Mouse (Mus musculus) heart, adult 2 months (tissue): ENCODE results near the gene Edc4. TPM values are rescaled to one million over a fixed set of nuclear protein-coding genes. Genes with fewer than 3 reads are reported as not detected.

ENCODE experiments used
- DNase-seq, 2 experiments: peaks; one replicate each; pipeline ENCODE4 v3.0.0; 2021
- H3K27ac ChIP-seq: fragments of 200-600 bp; 2 replicates; pipeline ENCODE4 v1.8.1; 2022
- H3K27me3 ChIP-seq: fragments of 200-500 bp; 2 replicates; pipeline ENCODE4 v1.6.1; 2012; ENCODE audit warnings: mild to moderate bottlenecking, low read length, inconsistent platforms, mixed read lengths; ENCODE audit not compliant: control insufficient read depth, insufficient read depth
- H3K36me3 ChIP-seq: fragments of 200-500 bp; 2 replicates; pipeline ENCODE4 v1.6.1; 2012; ENCODE audit warnings: low read length, inconsistent platforms; ENCODE audit not compliant: control insufficient read depth, insufficient read depth
- H3K4me1 ChIP-seq: fragments of 200-500 bp; 2 replicates; pipeline ENCODE4 v1.6.1; 2011; ENCODE audit warnings: low read length; ENCODE audit not compliant: control insufficient read depth, insufficient read depth
- H3K4me3 ChIP-seq: fragments of 200-600 bp; 2 replicates; pipeline ENCODE4 v1.8.1; 2022
- H3K79me2 ChIP-seq: fragments of 200-500 bp; replicated peaks from 2 replicates; pipeline ENCODE4 v1.6.1; 2012; ENCODE audit warnings: mild to moderate bottlenecking, inconsistent platforms, low read length, moderate library complexity, mixed read lengths; ENCODE audit not compliant: control insufficient read depth, insufficient read depth
- H3K9ac ChIP-seq: fragments of 200-500 bp; 2 replicates; pipeline ENCODE4 v1.6.1; 2012; ENCODE audit warnings: low read depth, mild to moderate bottlenecking, control low read depth, inconsistent platforms, low read length, mixed read lengths
- CTCF ChIP-seq: fragments of 200-600 bp; IDR thresholded peaks from 2 replicates; pipeline ENCODE4 v1.8.1; 2022; ENCODE audit warnings: antibody characterized with exemption, mild to moderate bottlenecking, moderate library complexity
- EP300 ChIP-seq: fragments of 200-500 bp; IDR thresholded peaks from 2 replicates; pipeline ENCODE4 v1.6.1; 2011; ENCODE audit warnings: low read depth, low read length, control low read depth; ENCODE audit not compliant: insufficient read depth
- POLR2A ChIP-seq: fragments of 200-500 bp; IDR thresholded peaks from 2 replicates; pipeline ENCODE4 v1.6.1; 2011; ENCODE audit warnings: mild to moderate bottlenecking, low read depth, low read length, control low read depth; ENCODE audit not compliant: insufficient read depth
- WGBS: fragments of 180-500 bp; shearing (Covaris S2); methylation state at CpG from one replicate; pipeline ENCODE4 v1.1.7; 2018; 5-methylcytosine and 5-hydroxymethylcytosine counted together
- intact Hi-C: fragments of 180-260 bp; cut with DNase I; formaldehyde crosslinking; loops from one replicate; pipeline ENCODE4 v1.15.1; 2025
- polyA plus RNA-seq: library from polyadenylated mRNA; depleted of rRNA; stranded (reverse); fragments of >200 nt; gene quantifications from 2 replicates; pipeline ENCODE4 v1.2.3, GENCODE M21; 2012
- total RNA-seq, 2 experiments: library from RNA; stranded (reverse); gene quantifications; 2 replicates each; pipeline ENCODE4 v1.2.3; 2021

Gene Edc4
- total and polyA plus RNA-seq, 3 experiments: 23.2 to 42.4 (median 25.4) TPM

DNA sequence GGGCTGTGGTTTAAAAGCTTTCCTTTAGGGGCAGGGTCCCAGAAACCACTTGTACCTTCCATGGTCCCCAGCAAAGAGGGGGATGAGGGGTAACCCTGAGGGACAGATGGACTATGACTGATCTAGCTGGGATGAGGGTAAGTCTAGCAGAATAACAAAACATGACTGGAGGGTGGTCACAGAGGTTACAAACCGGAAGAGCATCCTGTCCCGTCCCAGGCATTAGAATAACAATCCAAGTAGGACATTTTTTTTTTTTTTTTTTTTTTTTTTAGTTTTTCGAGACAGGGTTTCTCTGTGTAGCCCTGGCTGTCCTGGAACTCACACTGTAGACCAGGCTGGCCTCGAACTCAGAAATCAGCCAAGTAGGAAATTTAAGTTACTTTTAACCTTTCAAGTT is 30.7 kb upstream of the Edc4 start:
- Histone ChIP-seq H3K27ac (no peak overlapping the region), H3K27me3 (no peaks in the 10 kb centered on the region), H3K4me3 (no peak overlapping the region), H3K79me2 (no peaks in the 10 kb centered on the region), H3K4me1 (peaks cover 3% of the 10 kb centered on the region; the same call in 1 of the 2 replicates), H3K9ac (no peak overlapping the region), H3K36me3 (no peaks in the 10 kb centered on the region)
- intact Hi-C loops: loop anchor here (5.0 kb wide), 3 partner anchors 82 to 162 kb away; partner anchors contain the start of genes Ctrl and Ddx28
- no peak for DNase-seq
- 40% methylated on average over 4 of the region's 4 CpGs for WGBS
- TF ChIP-seq CTCF (no peak), POLR2A (no peak), EP300 (no peak)

DNA sequence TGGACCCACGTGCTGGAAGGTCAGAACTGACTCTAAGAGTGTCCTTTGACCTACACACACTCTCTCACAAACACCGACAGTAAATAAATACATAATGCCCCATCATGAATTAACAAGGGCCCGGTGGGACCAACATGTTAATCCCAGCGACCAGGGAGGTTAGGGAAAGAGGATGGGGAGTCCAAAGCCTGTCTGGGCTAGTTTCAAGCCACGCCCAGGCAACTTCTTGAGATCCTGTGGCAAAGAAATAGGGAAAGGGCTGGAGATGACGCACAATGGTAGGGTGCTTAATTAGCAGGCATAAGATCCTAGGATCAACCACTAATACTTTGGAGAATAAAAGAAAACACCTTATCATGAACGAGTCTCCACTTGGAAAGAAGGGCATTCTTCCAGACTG is 30.1 kb upstream of the Edc4 start:
- Histone ChIP-seq H3K4me1 (peaks cover 3% of the 10 kb centered on the region; the same call in 1 of the 2 replicates), H3K9ac (no peak overlapping the region), H3K27me3 (no peaks in the 10 kb centered on the region), H3K27ac (no peak overlapping the region), H3K36me3 (no peaks in the 10 kb centered on the region), H3K4me3 (no peak overlapping the region), H3K79me2 (no peaks in the 10 kb centered on the region)
- intact Hi-C loops: loop anchor here (5.0 kb wide), 3 partner anchors 82 to 162 kb away; partner anchors contain the start of genes Ctrl and Ddx28
- DNase-seq: no peak
- TF ChIP-seq CTCF (no peak), EP300 (no peak), POLR2A (no peak)
- 62% methylated on average over 7 of the region's 7 CpGs for WGBS

DNA sequence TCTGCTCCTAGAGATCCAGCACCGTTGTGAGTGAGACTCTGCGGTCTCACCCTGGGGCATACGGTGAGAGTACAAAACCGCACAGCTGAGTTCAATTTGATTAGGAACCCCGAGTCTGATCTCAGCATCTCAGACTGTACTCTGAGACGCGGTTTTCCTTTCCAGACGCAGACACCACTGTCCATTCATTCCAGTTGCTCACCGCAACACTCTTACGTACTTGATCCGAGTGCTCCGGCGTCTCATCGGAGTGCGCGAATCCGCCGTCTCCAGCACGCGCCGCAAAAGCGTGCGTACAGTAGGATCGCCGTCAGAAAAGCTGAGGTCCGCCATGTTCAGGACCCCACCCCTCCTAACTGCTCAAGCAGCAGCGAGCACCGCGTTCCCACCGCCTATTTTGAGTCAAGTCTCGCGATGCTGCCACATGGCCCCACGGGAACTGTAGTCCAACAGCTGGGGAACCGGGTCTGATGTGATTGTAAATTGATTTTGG is 29.0 kb upstream of the Edc4 start:
- H3K9ac ChIP-seq: peak overlapping the region; percentile 77
- peaks cover 9% of the 10 kb centered on the region for H3K4me1 ChIP-seq
- TF ChIP-seq CTCF (no peak), POLR2A (peak; percentile 80)
- no peaks in the 10 kb centered on the region for H3K27me3 ChIP-seq
- no peaks in the 10 kb centered on the region for H3K79me2 ChIP-seq
- H3K36me3 ChIP-seq: peaks cover 5% of the 10 kb centered on the region
- peak overlapping the region; percentile 53 for H3K27ac ChIP-seq
- DNase-seq: peak; percentile 89 to 92
- H3K4me3 ChIP-seq: peak overlapping the region; percentile 82
- WGBS: under 1% methylated on average over 34 of the region's 34 CpGs
- intact Hi-C loops: loop anchor here (2.0 to 5.0 kb wide), 4 partner anchors 25 to 161 kb away; partner anchors contain the start of genes Ctrl, Ddx28, Ranbp10 and Tsnaxip1

DNA sequence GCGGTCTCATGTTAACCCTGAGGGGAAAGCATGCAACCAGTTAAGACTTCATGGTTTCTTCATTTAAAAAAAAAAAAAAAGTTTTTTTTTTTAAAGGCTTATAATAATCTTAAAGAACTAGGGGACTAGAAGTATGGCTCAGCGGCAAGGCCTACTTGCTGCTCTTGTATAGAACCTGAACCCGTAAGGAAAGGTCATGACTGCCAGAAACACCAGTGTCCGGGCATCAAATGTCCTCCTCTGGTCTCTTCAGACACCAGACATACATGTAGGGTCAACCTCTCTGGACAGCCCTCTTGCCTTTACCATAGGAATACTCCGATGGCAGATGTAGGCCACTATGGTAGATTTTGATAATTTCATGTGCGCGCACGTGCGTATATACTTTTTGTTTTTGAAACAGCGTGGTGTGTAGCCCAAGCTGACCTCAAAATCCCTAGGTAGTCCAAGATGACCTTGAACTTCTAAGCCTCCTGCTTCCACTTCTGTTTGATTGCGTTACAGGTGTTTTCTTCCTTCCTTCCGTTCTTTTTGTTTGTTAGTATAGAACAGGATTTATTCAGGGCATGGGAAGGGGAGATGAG is 28.4 kb upstream of the Edc4 start:
- Histone ChIP-seq H3K4me1 (peaks cover 9% of the 10 kb centered on the region), H3K4me3 (peak overlapping the region; percentile 82; the same call in 1 of the 2 replicates), H3K36me3 (peaks cover 7% of the 10 kb centered on the region), H3K9ac (no peak overlapping the region), H3K27ac (peak overlapping the region; percentile 53), H3K79me2 (no peaks in the 10 kb centered on the region), H3K27me3 (no peaks in the 10 kb centered on the region)
- intact Hi-C loops: loop anchor here (2.0 to 5.0 kb wide), 4 partner anchors 25 to 160 kb away; partner anchors contain the start of genes Ctrl, Ddx28, Ranbp10 and Tsnaxip1
- 72% methylated on average over 12 of the region's 12 CpGs for WGBS
- no peak for TF ChIP-seq CTCF
- no peak for TF ChIP-seq POLR2A
- no peak for TF ChIP-seq EP300
- no peak for DNase-seq

DNA sequence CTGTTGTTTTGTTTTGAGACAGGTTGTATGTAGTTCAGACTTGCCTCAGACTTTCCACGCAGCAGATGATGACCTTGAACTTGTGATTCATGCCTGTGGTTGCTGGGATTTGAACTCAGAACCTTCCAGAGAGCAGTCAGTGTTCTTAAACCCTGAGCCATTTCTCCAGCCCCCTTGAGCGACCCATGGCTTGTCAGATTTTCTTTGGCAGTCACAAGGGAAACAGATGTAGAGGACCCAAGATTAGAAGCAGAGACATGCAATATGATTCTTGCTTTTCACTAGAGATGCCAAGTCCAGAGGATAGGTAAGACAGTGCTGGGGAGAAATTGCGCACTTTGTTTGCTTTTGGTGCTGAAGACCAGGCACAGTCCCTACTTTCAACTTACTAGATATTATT is 27.5 kb upstream of the Edc4 start, which contains the start of gene Cenpt:
Cenpt (minus strand) TSS at position 101 of the 400 bp plus-strand sequence.
- Histone ChIP-seq H3K9ac (no peak within 1 kb of the TSS), H3K36me3 (peaks cover 7% of the 10 kb centered on the region), H3K4me1 (peaks cover 9% of the 10 kb centered on the region), H3K79me2 (no peaks in the 10 kb centered on the region), H3K27me3 (no peaks in the 10 kb centered on the region), H3K4me3 (no peak within 1 kb of the TSS), H3K27ac (peak within 1 kb of the TSS; percentile 53)
- 87% methylated on average over 3 of the region's 3 CpGs for WGBS
- TF ChIP-seq EP300 (no peak), CTCF (no peak), POLR2A (no peak)
- intact Hi-C loops: loop anchor here (2.0 to 5.0 kb wide), 4 partner anchors 26 to 159 kb away; partner anchors contain the start of genes Ctrl, Ddx28, Ranbp10 and Tsnaxip1
- no peak for DNase-seq

DNA sequence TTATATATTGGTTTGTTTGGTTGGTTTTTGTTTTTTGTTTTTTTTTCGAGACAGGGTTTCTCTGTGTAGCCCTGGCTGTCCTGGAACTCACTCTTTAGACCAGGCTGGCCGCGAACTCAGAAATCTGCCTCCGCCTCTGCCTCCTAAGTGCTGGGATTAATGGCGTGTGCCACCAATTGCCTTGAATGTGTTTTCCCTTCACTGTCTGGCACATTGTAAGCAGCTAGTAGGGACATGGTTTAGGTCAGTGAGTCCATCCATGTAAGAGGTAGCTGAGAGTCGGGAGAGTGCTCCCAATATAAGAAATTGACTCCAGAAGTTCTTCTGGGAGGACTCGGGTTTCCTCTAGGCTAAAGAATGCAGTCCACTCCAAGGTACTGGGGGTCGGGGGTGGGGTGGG is 26.4 kb upstream of the Edc4 start:
- WGBS: 26% methylated on average over 8 of the region's 8 CpGs
- Histone ChIP-seq H3K36me3 (peaks cover 7% of the 10 kb centered on the region), H3K27ac (no peak overlapping the region), H3K27me3 (no peaks in the 10 kb centered on the region), H3K4me3 (no peak overlapping the region; the same call in 1 of the 2 replicates), H3K79me2 (no peaks in the 10 kb centered on the region), H3K9ac (no peak overlapping the region), H3K4me1 (peaks cover 9% of the 10 kb centered on the region)
- DNase-seq: no peak
- intact Hi-C loops: loop anchor here (5.0 kb wide), 3 partner anchors 78 to 158 kb away; partner anchors contain the start of genes Ctrl and Ddx28
- TF ChIP-seq CTCF (no peak), EP300 (no peak), POLR2A (no peak)
